Mouse (Mus musculus) left cerebral cortex, adult 6 months (tissue): ENCODE data around the gene Ebpl. TPM values are rescaled to one million over a fixed set of nuclear protein-coding genes. Genes with fewer than 3 reads are reported as not detected.

Experiments used
- long read RNA-seq, 2 experiments: library from polyadenylated mRNA; unstranded; transcript quantifications; one replicate each; pipeline ENCODE4 v2.0.0; 2019 to 2020
- polyA plus RNA-seq: library from polyadenylated mRNA; unstranded; fragments of <200 nt; fragmentation: Nextera tagmentation; gene quantifications from 2 replicates; pipeline ENCODE4 v1.2.3, GENCODE M21; 2021

Gene Ebpl
- 8.1 and 10.5 TPM in 2 replicates for polyA plus RNA-seq
- long read RNA-seq, experiment 1, full-length matches to known transcripts = 23 of 23 reads
- long read RNA-seq, experiment 1, partial matches to known transcripts = 0 of 23 reads
- long read RNA-seq, experiment 1, other reads (novel, unspliced or antisense) = 0 of 23 reads
- long read RNA-seq, experiment 2, full-length matches to known transcripts = 50 of 54 reads
- long read RNA-seq, experiment 2, partial matches to known transcripts = 3 of 54 reads
- long read RNA-seq, experiment 2, other reads (novel, unspliced or antisense) = 1 of 54 reads

DNA sequence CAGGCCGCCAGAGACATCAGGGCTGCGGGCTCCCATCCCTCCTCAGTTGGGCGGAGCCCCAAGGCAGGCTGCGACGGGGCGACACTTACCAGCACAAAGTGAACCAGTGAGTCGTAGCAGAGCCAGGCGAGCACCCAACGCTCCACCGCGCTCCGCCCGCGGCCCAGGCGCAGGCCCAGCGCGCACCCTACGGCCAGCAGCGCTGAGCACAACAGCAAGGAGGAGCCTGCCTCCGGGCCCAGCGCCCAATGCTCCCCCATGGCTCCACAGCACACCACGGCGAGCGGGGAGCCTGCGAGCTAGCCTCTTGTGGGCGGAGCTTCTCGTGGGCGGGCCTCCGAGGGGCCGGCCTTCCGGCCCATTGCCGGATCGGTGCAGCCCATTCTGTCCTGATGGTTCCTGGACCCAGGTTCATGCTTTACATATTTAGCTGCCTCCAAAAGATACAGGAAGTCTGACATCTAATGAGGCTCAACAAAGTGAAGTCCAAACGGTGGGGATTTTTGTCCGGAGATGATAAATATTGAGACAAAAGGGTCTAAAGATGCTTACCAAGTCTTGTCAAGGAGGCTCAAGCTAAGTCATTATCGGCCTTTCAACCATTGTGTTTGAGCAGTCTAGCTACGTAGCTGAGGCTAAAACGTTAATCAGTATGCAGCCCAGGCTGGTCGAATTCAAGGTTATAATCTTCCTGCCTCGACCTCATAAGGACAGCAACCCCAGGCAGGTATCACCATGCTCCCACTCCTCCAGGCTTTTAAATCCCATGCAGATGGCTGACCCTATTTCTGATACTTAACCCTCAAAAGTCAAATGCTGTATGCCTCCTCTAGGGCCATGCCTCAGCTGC is at the start of gene Ebpl:
Gene Ebpl, minus strand, starts transcription at position 309 of the 850 bp plus-strand sequence.

DNA sequence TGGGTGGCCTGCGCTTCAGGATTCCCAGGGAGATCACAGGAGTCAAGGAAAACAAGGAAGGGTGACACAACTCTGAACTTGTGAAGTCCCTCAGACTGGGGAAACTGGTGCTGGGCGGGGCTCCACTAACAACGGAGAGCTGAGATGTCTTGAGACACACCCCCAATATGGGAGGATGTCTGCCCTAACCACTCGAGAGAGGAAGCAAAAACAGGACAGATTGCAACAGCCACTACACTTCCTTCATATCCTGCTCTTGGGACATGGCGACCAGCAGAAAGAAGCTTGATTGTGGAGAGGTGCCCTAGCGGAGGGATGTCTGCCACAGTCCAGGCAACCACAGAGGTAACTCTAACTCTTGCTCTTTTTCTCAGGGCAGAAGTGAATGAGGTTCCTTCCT is 50.6 kb downstream of the Ebpl start, which contains the start of gene Arl11:
Gene Arl11, plus strand, starts transcription at position 161 of the 400 bp plus-strand sequence.

Other genes starting within 250 kb of the Ebpl start
- 6.2 and 7.1 TPM in 2 replicates for gene Sacs, start 222.0 kb downstream of the Ebpl start, polyA plus RNA-seq
- gene Sgcg, start 101.9 kb downstream of the Ebpl start, polyA plus RNA-seq = 0.09 and 0.10 TPM in 2 replicates
- gene Arl11, start 50.7 kb downstream of the Ebpl start, polyA plus RNA-seq = 1.3 and 1.5 TPM in 2 replicates
- gene Kpna3, start 79.4 kb upstream of the Ebpl start, polyA plus RNA-seq = 28.5 and 35.5 TPM in 2 replicates
- 74.7 and 94.3 TPM in 2 replicates for gene Spryd7, start 196.4 kb upstream of the Ebpl start, polyA plus RNA-seq
- gene Trim13, start 237.8 kb upstream of the Ebpl start, polyA plus RNA-seq = 11.3 and 12.0 TPM in 2 replicates
- gene Kcnrg, start 247.0 kb upstream of the Ebpl start, polyA plus RNA-seq = 0.25 and 0.33 TPM in 2 replicates